Mouse (Mus musculus) ES-E14 (cell line): ENCODE data around the gene Apln. TPM values are rescaled to one million over a fixed set of nuclear protein-coding genes. Genes with fewer than 3 reads are reported as not detected.

ENCODE experiments used
- DNase-seq: peaks from one replicate; pipeline ENCODE4 v3.0.0-alpha.2; 2013; ENCODE audit warnings: low read depth, low spot score
- H3K27ac ChIP-seq: 2 replicates; pipeline ENCODE4 v1.5.1; 2012; ENCODE audit warnings: low read depth, mild to moderate bottlenecking, low read length, moderate library complexity, mixed read lengths; ENCODE audit not compliant: poor library complexity, insufficient read depth, severe bottlenecking
- H3K36me3 ChIP-seq: 2 replicates; pipeline ENCODE4 v1.6.1; 2012; ENCODE audit warnings: mild to moderate bottlenecking, low read length, moderate library complexity, mixed read lengths; ENCODE audit not compliant: control insufficient read depth, poor library complexity, insufficient read depth, severe bottlenecking
- H3K4me1 ChIP-seq, 2 experiments: fragments of 150-350 bp in 1 of 2; sonication (generic) in 1 of 2; 2 replicates each; pipeline ENCODE4 v1.6.1; 2012; ENCODE audit warnings: low read length in 2 of 2, mild to moderate bottlenecking in 1 of 2, mixed read lengths in 1 of 2; ENCODE audit not compliant: control insufficient read depth in 2 of 2, insufficient read depth in 2 of 2, poor library complexity in 1 of 2
- H3K4me3 ChIP-seq, 2 experiments: fragments of 150-350 bp in 1 of 2; sonication (generic) in 1 of 2; 2 replicates each; pipeline ENCODE4 v1.5.1; 2012; ENCODE audit warnings: low read length in 2 of 2, low read depth in 1 of 2, mild to moderate bottlenecking in 1 of 2, mixed read lengths in 1 of 2; ENCODE audit not compliant: insufficient read depth in 1 of 2, poor library complexity in 1 of 2, severe bottlenecking in 1 of 2
- H3K9ac ChIP-seq: 2 replicates; pipeline ENCODE4 v1.6.1; 2012; ENCODE audit warnings: low read depth, mild to moderate bottlenecking, low read length, mixed read lengths; ENCODE audit not compliant: poor library complexity, insufficient read depth, severe bottlenecking
- H3K9me3 ChIP-seq: fragments of 150-350 bp; sonication (generic); 2 replicates; pipeline ENCODE4 v1.6.1; 2012; ENCODE audit warnings: low read depth, mild to moderate bottlenecking, low read length; ENCODE audit not compliant: control insufficient read depth, insufficient read depth
- CHD2 ChIP-seq: IDR thresholded peaks from 2 replicates; pipeline ENCODE4 v1.6.1; 2014; ENCODE audit warnings: mild to moderate bottlenecking, low read depth, low read length, inconsistent platforms
- HCFC1 ChIP-seq: IDR thresholded peaks from 2 replicates; pipeline ENCODE4 v1.6.1; 2012; ENCODE audit warnings: low read length, inconsistent platforms, borderline replicate concordance; ENCODE audit not compliant: insufficient read depth
- MAFK ChIP-seq: IDR thresholded peaks from 2 replicates; pipeline ENCODE4 v1.6.1; 2014; ENCODE audit warnings: mild to moderate bottlenecking, low read depth, low read length, inconsistent platforms; ENCODE audit not compliant: insufficient read depth
- ZC3H11A ChIP-seq: IDR thresholded peaks from 2 replicates; pipeline ENCODE4 v1.6.1; 2012; ENCODE audit warnings: low read depth, mild to moderate bottlenecking, inconsistent platforms, low read length, borderline replicate concordance
- ZNF384 ChIP-seq: IDR thresholded peaks from 2 replicates; pipeline ENCODE4 v1.6.1; 2012; ENCODE audit warnings: low read depth, low read length, inconsistent platforms
- in situ Hi-C, 2 experiments: fragments of 600-800 bp; cut with MboI; formaldehyde crosslinking; loops; one replicate each; pipeline ENCODE4 v1.15.1; 2025; ENCODE audit warnings: low sequenced_read_pairs in 2 of 2, inconsistent platforms in 1 of 2; ENCODE audit not compliant: unreplicated experiment in 2 of 2
- total RNA-seq: library from RNA; depleted of rRNA; stranded (reverse); fragments of 300-350 nt; gene quantifications from 2 replicates; pipeline ENCODE4 v1.2.3, GENCODE M21; 2012

Gene Apln
- total RNA-seq, 1 experiment = 1.7 TPM

- Histone ChIP-seq H3K36me3 (no peaks in the 10 kb centered on the region), H3K9ac (no peak overlapping the region), H3K9me3 (no peaks in the 10 kb centered on the region), H3K27ac (no peak overlapping the region), H3K4me3 (no peak overlapping the region), H3K4me1 (no peaks in the 10 kb centered on the region)
- no peak for DNase-seq
- in situ Hi-C loops = no loop called here
- TF ChIP-seq ZNF384 (no peak), CHD2 (no peak), ZC3H11A (no peak)
Observed at GRCm38 (mm10) chrX:48011656-48012055, 23.0 kb downstream of the Apln start.

DNA sequence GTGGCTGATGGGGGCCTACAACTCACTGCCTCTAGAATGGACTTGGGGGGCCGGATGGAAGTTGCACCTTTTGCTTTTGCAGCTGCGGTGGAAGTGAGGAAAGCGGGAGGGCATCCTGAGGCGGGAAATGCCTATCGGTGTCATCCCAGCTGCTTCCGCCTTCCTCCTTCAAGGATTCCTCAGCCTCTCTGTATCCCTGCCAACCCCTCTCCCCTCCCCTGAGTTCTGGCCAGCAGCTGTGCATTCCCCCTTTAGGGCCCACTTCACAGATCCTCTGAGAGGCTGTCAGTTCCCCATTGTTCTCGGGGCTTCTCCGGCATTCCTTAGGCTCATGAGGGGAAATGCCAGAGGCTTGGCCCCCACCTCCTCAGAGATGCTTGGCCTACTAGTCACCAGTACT lies 28.6 kb downstream of the Apln start:
- Histone ChIP-seq H3K9me3 (no peaks in the 10 kb centered on the region), H3K27ac (no peak overlapping the region), H3K4me3 (no peak overlapping the region), H3K4me1 (no peaks in the 10 kb centered on the region), H3K9ac (no peak overlapping the region), H3K36me3 (no peaks in the 10 kb centered on the region)
- DNase-seq = no peak
- TF ChIP-seq CHD2 (no peak), ZNF384 (no peak), MAFK (no peak), ZC3H11A (no peak), HCFC1 (no peak)
- in situ Hi-C loops = no loop called here

DNA sequence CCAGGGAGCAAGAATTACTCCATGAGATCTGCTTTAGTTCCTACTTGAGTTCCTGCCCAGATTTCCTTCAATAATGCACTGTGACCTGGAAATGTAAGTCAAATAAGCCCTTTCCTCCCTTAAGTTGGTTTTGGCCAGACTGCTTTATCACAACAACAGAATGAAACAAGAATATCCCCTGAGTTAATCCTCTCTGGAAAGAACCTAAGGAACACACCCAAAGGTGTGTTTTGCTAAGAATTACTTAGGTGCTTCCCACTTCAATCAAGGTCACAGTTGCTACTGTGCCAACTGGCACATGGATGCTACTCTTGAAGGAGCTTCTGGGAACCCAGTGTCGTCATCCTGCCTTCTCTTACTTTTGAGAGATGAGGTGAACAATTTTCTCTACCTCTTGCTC lies 29.9 kb downstream of the Apln start:
- TF ChIP-seq CHD2 = no peak

DNA sequence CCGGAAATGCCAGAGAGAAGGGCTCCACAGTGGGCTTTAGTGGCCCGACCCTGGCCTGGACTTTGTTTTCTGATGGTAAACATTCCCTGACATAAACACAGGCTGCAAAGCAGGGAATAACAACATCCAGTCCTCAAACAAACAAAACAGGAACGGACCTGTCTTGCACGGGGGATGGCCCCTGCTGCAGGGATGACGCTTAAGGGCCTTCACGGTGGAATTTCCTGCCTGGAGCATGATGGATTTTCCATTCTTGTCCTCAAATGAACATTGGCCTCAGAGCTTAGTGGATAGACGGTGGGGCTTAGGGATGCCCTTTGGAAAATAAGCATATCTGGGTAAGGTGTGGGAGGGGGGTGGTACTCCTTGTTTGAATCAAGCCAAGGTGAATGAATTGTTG lies 33.5 kb downstream of the Apln start:
- no peaks in the 10 kb centered on the region for H3K4me1 ChIP-seq
- H3K27ac ChIP-seq = no peak overlapping the region
- H3K36me3 ChIP-seq = no peaks in the 10 kb centered on the region
- no peaks in the 10 kb centered on the region for H3K9me3 ChIP-seq
- H3K4me3 ChIP-seq = no peak overlapping the region
- TF ChIP-seq MAFK (no peak), HCFC1 (no peak), CHD2 (no peak), ZNF384 (no peak), ZC3H11A (no peak)
- no peak overlapping the region for H3K9ac ChIP-seq
- in situ Hi-C loops = no loop called here
- DNase-seq = no peak

More for the DNA sequence above, 29.9 kb downstream of the Apln start:
- DNase-seq = no peak
- no peak overlapping the region for H3K4me3 ChIP-seq
- H3K9ac ChIP-seq = no peak overlapping the region
- H3K4me1 ChIP-seq = no peaks in the 10 kb centered on the region
- in situ Hi-C loops = no loop called here
- no peaks in the 10 kb centered on the region for H3K36me3 ChIP-seq
- no peak overlapping the region for H3K27ac ChIP-seq
- no peaks in the 10 kb centered on the region for H3K9me3 ChIP-seq

DNA sequence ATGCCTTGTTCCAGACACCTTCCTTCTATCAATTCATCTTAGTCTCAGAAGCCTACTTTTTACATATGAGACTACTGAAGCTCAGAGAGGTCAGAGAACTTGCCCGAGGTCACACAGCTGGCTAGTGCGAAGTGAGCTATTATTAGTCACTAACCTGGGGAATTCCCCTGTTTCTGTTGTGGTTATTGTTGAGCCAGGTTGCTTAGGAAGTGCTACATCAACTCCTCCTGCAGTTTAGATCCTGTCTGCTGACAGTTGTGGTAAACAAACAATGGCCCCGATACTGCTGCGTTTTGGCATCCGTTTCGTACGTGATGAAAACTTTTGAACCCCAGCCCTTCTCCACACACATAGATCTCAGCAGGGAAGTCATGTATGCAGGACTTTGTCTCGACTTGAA lies 36.2 kb downstream of the Apln start:
- no peak for DNase-seq
- Histone ChIP-seq H3K9ac (no peak overlapping the region), H3K4me1 (no peaks in the 10 kb centered on the region), H3K4me3 (no peak overlapping the region), H3K9me3 (no peaks in the 10 kb centered on the region), H3K27ac (no peak overlapping the region), H3K36me3 (no peaks in the 10 kb centered on the region)
- in situ Hi-C loops = loop anchor here (10.0 to 25.0 kb wide), 2 partner anchors 116 to 414 kb away; no protein-coding TSS in a partner anchor
- TF ChIP-seq CHD2 = no peak
- no peak for TF ChIP-seq HCFC1
- no peak for TF ChIP-seq MAFK
- TF ChIP-seq ZC3H11A = no peak
- TF ChIP-seq ZNF384 = no peak
